In the genomic region with DNA sequence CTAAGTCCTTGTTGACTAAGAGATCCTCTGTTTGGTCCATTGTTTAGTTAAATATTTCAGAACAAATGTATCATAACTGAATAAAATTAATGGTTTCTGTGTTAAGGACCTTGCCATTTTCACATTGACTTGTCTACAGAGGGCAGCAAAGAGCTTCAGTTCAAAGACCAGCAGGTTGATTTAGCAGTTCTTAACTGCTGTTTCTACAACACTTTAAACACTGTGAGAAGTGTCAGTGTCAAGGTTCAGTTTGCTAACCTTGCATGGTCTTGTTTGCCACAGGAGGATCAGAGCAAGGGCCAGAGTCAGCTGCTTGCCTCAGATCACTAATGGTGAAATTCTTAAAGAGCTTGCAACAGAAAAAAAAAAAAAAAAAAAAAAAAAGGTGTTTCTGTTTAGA, we compare ENCODE assay signal across 8 mouse cellular contexts.
A peak's percentile ranks its signal among the peaks of the same experiment; 100 is the strongest.
DNase-seq lines count a peak whose midpoint lies in the region; ATAC-seq and TF ChIP-seq lines count a peak whose summit lies in the region.

No protein-coding gene starts in this region.

- no peaks in the 10 kb centered on the region for H3K36me3 ChIP-seq in heart, postnatal 0 days (replicated peaks; ENCODE audit: control insufficient read depth, insufficient read depth, low read length)
- H3K36me3 ChIP-seq in heart, embryonic 11.5 days (ENCODE audit: control insufficient read depth, insufficient read depth, low read length) = no peaks in the 10 kb centered on the region
- H3K36me3 ChIP-seq in neural tube, embryonic 14.5 days (ENCODE audit: control insufficient read depth, insufficient read depth, low read length) = no peaks in the 10 kb centered on the region

- H3K9ac ChIP-seq in heart, postnatal 0 days (replicated peaks; ENCODE audit: low read depth, low read length) = no peak overlapping the region
- H3K9ac ChIP-seq in heart, embryonic 11.5 days (ENCODE audit: low read depth, low read length) = no peak overlapping the region
- no peak overlapping the region for H3K9ac ChIP-seq in neural tube, embryonic 14.5 days (replicated peaks; ENCODE audit: low read depth, low read length)

- no peak overlapping the region for H3K27ac ChIP-seq in heart, postnatal 0 days (ENCODE audit: low read depth)
- H3K27ac ChIP-seq in heart, embryonic 11.5 days (ENCODE audit: low read depth, low read length) = no peak overlapping the region
- no peak overlapping the region for H3K27ac ChIP-seq in neural tube, embryonic 14.5 days (ENCODE audit: low read depth, low read length)

- DNase-seq in heart, postnatal 0 days (ENCODE audit: low spot score) = peak; percentile 28
- peak; percentile 48 for DNase-seq in ES-CJ7 (ENCODE audit: low read depth, low spot score)
- peak; percentile 67 for DNase-seq in embryo, embryonic 10 days (ENCODE audit: low spot score)
- DNase-seq in kidney, adult 9 months = peak; percentile 78
- DNase-seq in B cell, adult 2 months = no peak
- no peak for DNase-seq in urinary bladder, postnatal 36 days (ENCODE audit: low spot score in 2 of 2)

- TF ChIP-seq CTCF in heart, postnatal 0 days (IDR thresholded peaks at IDR 0.05; ENCODE audit: low read depth) = peak; percentile 65

- TF ChIP-seq EP300 in heart, postnatal 0 days (IDR thresholded peaks at IDR 0.05; ENCODE audit: low read depth) = no peak

- no peaks in the 10 kb centered on the region for H3K27me3 ChIP-seq in heart, postnatal 0 days (ENCODE audit: control insufficient read depth, insufficient read depth, low read length)
- H3K27me3 ChIP-seq in heart, embryonic 11.5 days (ENCODE audit: control insufficient read depth, insufficient read depth, low read length) = no peaks in the 10 kb centered on the region
- H3K27me3 ChIP-seq in neural tube, embryonic 14.5 days (ENCODE audit: control insufficient read depth, insufficient read depth, low read length) = no peaks in the 10 kb centered on the region

- ATAC-seq in heart, postnatal 0 days (ENCODE audit: insufficient read depth, low read depth) = no peak
- ATAC-seq in heart, embryonic 11.5 days (replicated peaks; ENCODE audit: insufficient number of reproducible peaks, low FRiP score, low TSS enrichment) = no peak
- ATAC-seq in neural tube, embryonic 14.5 days (ENCODE audit: low read depth) = peak; percentile 58; the same call in 1 of the 2 replicates

- H3K4me3 ChIP-seq in heart, postnatal 0 days (ENCODE audit: low read depth, low read length) = no peak overlapping the region
- H3K4me3 ChIP-seq in heart, embryonic 11.5 days (ENCODE audit: low read depth, low read length) = no peak overlapping the region
- no peak overlapping the region for H3K4me3 ChIP-seq in neural tube, embryonic 14.5 days (ENCODE audit: low read depth, low read length)

- no peaks in the 10 kb centered on the region for H3K4me1 ChIP-seq in heart, postnatal 0 days (ENCODE audit: control insufficient read depth, insufficient read depth)
- no peaks in the 10 kb centered on the region for H3K4me1 ChIP-seq in heart, embryonic 11.5 days (ENCODE audit: control insufficient read depth, insufficient read depth, low read length)
- H3K4me1 ChIP-seq in neural tube, embryonic 14.5 days (ENCODE audit: control insufficient read depth, insufficient read depth, low read length) = no peaks in the 10 kb centered on the region

- no peaks in the 10 kb centered on the region for H3K9me3 ChIP-seq in heart, postnatal 0 days (replicated peaks; ENCODE audit: control insufficient read depth, low read length)
- no peaks in the 10 kb centered on the region for H3K9me3 ChIP-seq in heart, embryonic 11.5 days (replicated peaks; ENCODE audit: control insufficient read depth, low read length)
- H3K9me3 ChIP-seq in neural tube, embryonic 14.5 days (ENCODE audit: control insufficient read depth, low read length) = no peaks in the 10 kb centered on the region

- no peak overlapping the region for H3K4me2 ChIP-seq in heart, postnatal 0 days (ENCODE audit: low read depth, low read length)
- H3K4me2 ChIP-seq in heart, embryonic 11.5 days = no peak overlapping the region
- H3K4me2 ChIP-seq in neural tube, embryonic 14.5 days (ENCODE audit: low read depth, low read length) = no peak overlapping the region

Comparison
In these comparisons a context has a peak if more than half of its experiments do, and no peak if none do; other contexts are left out.
1. DNase-seq: peak in heart, postnatal 0 days (single experiment), ES-CJ7 (single experiment), embryo, embryonic 10 days (single experiment) and kidney, adult 9 months (single experiment); none in B cell, adult 2 months (0 of 2) and urinary bladder, postnatal 36 days (0 of 2).